Mouse (Mus musculus) adrenal gland, adult 18-20 months (tissue): ENCODE data around the gene Mapkbp1. TPM values are rescaled to one million over a fixed set of nuclear protein-coding genes. Genes with fewer than 3 reads are reported as not detected.

Experiments
- DNase-seq, 2 experiments: peaks; one replicate each; pipeline ENCODE4 v3.0.0; 2021 to 2022; ENCODE audit warnings: low spot score in 2 of 2
- long read RNA-seq, 2 experiments: library from polyadenylated mRNA; stranded (forward); transcript quantifications; one replicate each; pipeline ENCODE4 v2.0.0; 2021
- total RNA-seq, 2 experiments: library from RNA; stranded (reverse); gene quantifications; 1 replicate in 1 of 2; 2 replicates in 1 of 2; pipeline ENCODE4 v1.2.3; 2021

Mapkbp1 gene
- total RNA-seq, result 10 to 100 TPM in 1 of 2 experiments, 1 to 10 TPM in 1; 9.4 to 11.7 TPM
- long read RNA-seq, experiment 1, partial matches to known transcripts, result 0 of 1 reads
- long read RNA-seq, experiment 1, other reads (novel, unspliced or antisense), result 1 of 1 reads
- long read RNA-seq, experiment 2, partial matches to known transcripts, result 1 of 1 reads
- long read RNA-seq, experiment 2, other reads (novel, unspliced or antisense), result 0 of 1 reads

GRCm38 (mm10) chr2:119972537-119972879 is at the start of gene Mapkbp1:
Gene Mapkbp1 (plus strand): TSS chr2:119972699.
- DNase-seq, result no peak

GRCm38 (mm10) chr2:119970571-119970970 is 1.9 kb upstream of the Mapkbp1 start:
- DNase-seq, result peak; percentile 30 to 45

GRCm38 (mm10) chr2:119971316-119971715 is 1.2 kb upstream of the Mapkbp1 start:
- DNase-seq, result no peak

GRCm38 (mm10) chr2:119971837-119972536 is 512 bp upstream of the Mapkbp1 start:
- peak; percentile 94 to 96 for DNase-seq

GRCm38 (mm10) chr2:119980343-119980986 is 8.0 kb downstream of the Mapkbp1 start:
- no peak for DNase-seq

- DNase-seq, result no peak
These were observed 9.1 kb downstream of the Mapkbp1 start for GRCm38 (mm10) chr2:119981631-119982030.

- no peak for DNase-seq
These were observed 13.4 kb downstream of the Mapkbp1 start for GRCm38 (mm10) chr2:119985871-119986270.

GRCm38 (mm10) chr2:119986369-119986768 is 13.9 kb downstream of the Mapkbp1 start:
- no peak for DNase-seq

GRCm38 (mm10) chr2:119987441-119987840 is 14.9 kb downstream of the Mapkbp1 start:
- DNase-seq, result no peak

GRCm38 (mm10) chr2:119988952-119989351 is 16.5 kb downstream of the Mapkbp1 start:
- no peak for DNase-seq

- no peak for DNase-seq
These were observed 18.4 kb downstream of the Mapkbp1 start for GRCm38 (mm10) chr2:119990881-119991280.

- DNase-seq, result no peak
These were observed 19.9 kb downstream of the Mapkbp1 start for GRCm38 (mm10) chr2:119992349-119992748.

- DNase-seq, result no peak
These were observed 21.0 kb downstream of the Mapkbp1 start for GRCm38 (mm10) chr2:119993515-119993914.

GRCm38 (mm10) chr2:119994839-119995238 is 22.3 kb downstream of the Mapkbp1 start:
- no peak for DNase-seq

GRCm38 (mm10) chr2:119995391-119996281 is 23.1 kb downstream of the Mapkbp1 start:
- no peak for DNase-seq

- DNase-seq, result no peak
These were observed 24.9 kb downstream of the Mapkbp1 start for GRCm38 (mm10) chr2:119997354-119997753.

- DNase-seq, result no peak
These were observed 27.2 kb downstream of the Mapkbp1 start for GRCm38 (mm10) chr2:119999731-120000130.

GRCm38 (mm10) chr2:120000882-120001584 is 28.5 kb downstream of the Mapkbp1 start:
- no peak for DNase-seq

- DNase-seq, result no peak
These were observed 29.5 kb downstream of the Mapkbp1 start for GRCm38 (mm10) chr2:120001956-120002355.

GRCm38 (mm10) chr2:120003970-120004369 is 31.5 kb downstream of the Mapkbp1 start:
- DNase-seq, result no peak

- no peak for DNase-seq
These were observed 34.2 kb downstream of the Mapkbp1 start for GRCm38 (mm10) chr2:120006696-120007095.
